Comparison of ENCODE assay signal across 8 mouse cellular contexts in genomic region chr15:83447791-83448544, GRCm38 (mm10). TPM values are rescaled to one million over a fixed set of nuclear protein-coding genes. Genes with fewer than 3 reads are reported as not detected.
DNase-seq lines count a peak whose midpoint lies in the region; ATAC-seq and TF ChIP-seq lines count a peak whose summit lies in the region.

No protein-coding gene starts in this region.

- no peak for TF ChIP-seq POLR2A in myocyte (IDR thresholded peaks at IDR 0.05; ENCODE audit: insufficient read length, low read depth)

- ATAC-seq in Patski = peak; percentile 66
- no peak for ATAC-seq in monocyte, adult 5-6 weeks (replicated peaks; ENCODE audit: insufficient number of reproducible peaks, low FRiP score, low TSS enrichment, poor library complexity, severe bottlenecking)

- H3K27ac ChIP-seq in heart, embryonic 10.5 days = peak overlapping the region; percentile 85

- 0 out of 2 replicates have a peak, but pooled peaks cover 5% of the 10 kb centered on the region for H3K36me3 ChIP-seq in heart, embryonic 10.5 days
- H3K36me3 ChIP-seq in myocyte (ENCODE audit: control insufficient read depth, insufficient read depth) = no peaks in the 10 kb centered on the region

- WGBS in heart, embryonic 10.5 days = 46% methylated on average over 10 of the region's 10 CpGs

- intact Hi-C loops in heart, postnatal 14 days (cut with DNase I) = no loop called here

- no peak for TF ChIP-seq CTCF in Patski (IDR thresholded peaks at IDR 0.05)

- POLR2A ChIA-PET in Patski (lab: Charles Lee) = interaction anchor here (1.1 kb wide), 1 partner anchor 16 kb away, joined by 3 read pairs; the partner anchor contains the start of gene Pacsin2

- H3K4me2 ChIP-seq in myocyte (ENCODE audit: low read depth) = peak overlapping the region; percentile 55

- in situ Hi-C loops in Patski (cut with MboI; ENCODE audit: low pct_unique_long_range_greater_than_20kb) = no loop called here

- peaks cover 100% of the 10 kb centered on the region for H3K79me2 ChIP-seq in myocyte (ENCODE audit: control insufficient read depth, insufficient read depth)

- H3ac ChIP-seq in myocyte (ENCODE audit: control insufficient read depth, insufficient read length) = no peak overlapping the region

- H3K4me3 ChIP-seq in heart, embryonic 10.5 days = no peak overlapping the region
- H3K4me3 ChIP-seq in myocyte = no peak overlapping the region

- H3K4me1 ChIP-seq in heart, embryonic 10.5 days = peaks cover 77% of the 10 kb centered on the region

- CTCF ChIA-PET in Patski (lab: Charles Lee) = interaction anchor here (1.4 kb wide), 2 partner anchors 12 to 15 kb away, joined by 4 read pairs; no protein-coding TSS in a partner anchor

- H3K9me3 ChIP-seq in heart, embryonic 10.5 days = no peaks in the 10 kb centered on the region

- H3K27me3 ChIP-seq in heart, embryonic 10.5 days (ENCODE audit: insufficient read depth, poor library complexity, severe bottlenecking) = no peaks in the 10 kb centered on the region
- no peaks in the 10 kb centered on the region for H3K27me3 ChIP-seq in Patski
- no peaks in the 10 kb centered on the region for H3K27me3 ChIP-seq in myocyte (ENCODE audit: control insufficient read depth, insufficient read depth, insufficient read length)

- DNase-seq in heart, embryonic 10.5 days (ENCODE audit: low spot score) = no peak
- no peak for DNase-seq in heart, postnatal 14 days
- no peak for DNase-seq in Patski (ENCODE audit: low read depth, low spot score)
- peak; percentile 74 to 79 for DNase-seq in layer of hippocampus, adult 8-10 months (ENCODE audit: low spot score in 2 of 2)
- no peak for DNase-seq in cerebellum, adult 18-20 months
- no peak for DNase-seq in c-Kit-positive CD71-positive TER-119-positive erythroid progenitor cells, embryonic 14.5 days (ENCODE audit: low spot score)

TF ChIP-seq in myocyte, 11 proteins besides CTCF, POLR2A, EP300 and RAD21:
- TF ChIP-seq MYOD1 (IDR thresholded peaks at IDR 0.05; ENCODE audit: control insufficient read depth in 1 of 3, insufficient read length in 2 of 3, low read depth in 2 of 3) (peak in 1 of 3 experiments; percentile 36), MYOG (IDR thresholded peaks at IDR 0.05; ENCODE audit: control insufficient read depth in 1 of 3, insufficient read depth in 1 of 3, insufficient read length in 2 of 3, low read depth in 2 of 3) (peak in 2 of 3 experiments; percentile 59 to 73), MAX (IDR thresholded peaks at IDR 0.05; ENCODE audit: low read depth) (no peak), TCF12 (IDR thresholded peaks at IDR 0.05; ENCODE audit: insufficient read depth, poor library complexity, severe bottlenecking) (peak; percentile 47), E2F4 (IDR thresholded peaks at IDR 0.05; ENCODE audit: insufficient read depth) (no peak), USF1 (IDR thresholded peaks at IDR 0.05; ENCODE audit: low read depth) (no peak)

RNA-seq across cellular contexts. Expression of gene Pacsin2, which starts 16.4 kb away (rescaled TPM):
- 81.9 and 82.4 TPM in 2 replicates for polyA plus RNA-seq in heart, embryonic 10.5 days (2016; fragmentation: Nextera tagmentation; extraction: Ambion mirVana)
- total RNA-seq in heart, postnatal 14 days (2021) = 100 to 1,000 TPM; 156 to 165 TPM
- polyA plus RNA-seq in Patski (2021) = 126 TPM
- total RNA-seq in layer of hippocampus, adult 8-10 months (2022) = 100 to 1,000 TPM in 3 of 4 experiments, 10 to 100 TPM in 1; 95.2 to 112 (median 106) TPM
- 122 TPM for polyA plus RNA-seq in myocyte (2012; fragmentation: generic; extraction: Trizol)
- total RNA-seq in monocyte, adult 5-6 weeks (2017) = 92.8 to 153 TPM (median 103 TPM) in 3 replicates

Comparison
In these comparisons a context has a peak if more than half of its experiments do, and no peak if none do; other contexts are left out.
1. DNase-seq: peak in layer of hippocampus, adult 8-10 months (2 of 2); none in heart, embryonic 10.5 days (single experiment), heart, postnatal 14 days (0 of 2), Patski (single experiment), cerebellum, adult 18-20 months (0 of 2) and c-Kit-positive CD71-positive TER-119-positive erythroid progenitor cells, embryonic 14.5 days (single experiment).